Mouse (Mus musculus): ENCODE results near the gene St6galnac3.
"Not testable (repeated sequence)": the region's sequence is repeated elsewhere in the genome, so short reads cannot be mapped to it uniquely, and the experiment has no call there.

The St6galnac3 gene

GRCm38 (mm10) chr3:153414132-153414531 lies 310.8 kb downstream of the St6galnac3 start:
- no peak for DNase-seq (ENCODE audit: low spot score in 2 of 2)

- DNase-seq (ENCODE audit: low spot score in 2 of 2): no peak
Observed at GRCm38 (mm10) chr3:153409286-153409685, 315.7 kb downstream of the St6galnac3 start.

DNA sequence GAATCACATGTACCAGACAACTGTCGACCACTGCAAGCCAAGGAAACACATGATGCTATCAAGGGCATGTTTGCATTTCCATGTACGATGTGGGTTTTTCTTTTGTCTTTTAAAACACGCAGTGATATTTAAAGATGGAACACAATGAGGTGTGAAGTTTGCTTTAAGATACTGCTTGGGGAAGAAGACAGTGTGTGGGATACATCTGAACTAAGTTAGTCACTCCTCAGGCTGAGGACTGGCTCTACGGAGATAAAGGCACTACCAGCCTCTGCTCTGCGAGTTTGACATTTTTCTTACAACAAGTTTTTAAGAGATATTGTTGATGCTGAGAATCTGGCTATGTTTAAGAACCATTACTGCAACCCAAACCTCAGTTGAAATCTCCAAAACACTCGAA lies 316.6 kb downstream of the St6galnac3 start:
- DNase-seq (ENCODE audit: low spot score in 2 of 2): no peak

- no peak for DNase-seq (ENCODE audit: low spot score in 2 of 2)
Observed at GRCm38 (mm10) chr3:153407698-153408097, 317.3 kb downstream of the St6galnac3 start.

DNA sequence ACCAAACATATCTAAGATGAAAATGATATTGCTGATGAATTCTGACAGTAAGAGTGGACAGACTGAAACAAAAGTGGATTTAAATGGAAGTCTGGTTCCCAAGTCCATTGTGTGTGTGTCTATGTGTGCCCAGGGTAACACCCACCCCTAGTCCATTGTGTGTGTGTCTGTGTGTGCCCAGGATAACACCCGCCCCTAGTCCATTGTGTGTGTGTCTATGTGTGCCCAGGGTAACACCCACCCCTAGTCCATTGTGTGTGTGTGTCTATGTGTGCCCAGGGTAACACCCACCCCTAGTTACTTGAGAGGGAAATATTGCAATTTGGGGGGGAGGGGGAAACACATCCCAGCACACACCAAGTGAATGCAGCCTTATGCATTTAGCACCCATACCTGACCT lies 318.1 kb downstream of the St6galnac3 start:
- no peak for DNase-seq (ENCODE audit: low spot score in 2 of 2)

- DNase-seq (ENCODE audit: low spot score in 2 of 2): no peak
Observed at GRCm38 (mm10) chr3:153406220-153406619, 318.8 kb downstream of the St6galnac3 start.

DNA sequence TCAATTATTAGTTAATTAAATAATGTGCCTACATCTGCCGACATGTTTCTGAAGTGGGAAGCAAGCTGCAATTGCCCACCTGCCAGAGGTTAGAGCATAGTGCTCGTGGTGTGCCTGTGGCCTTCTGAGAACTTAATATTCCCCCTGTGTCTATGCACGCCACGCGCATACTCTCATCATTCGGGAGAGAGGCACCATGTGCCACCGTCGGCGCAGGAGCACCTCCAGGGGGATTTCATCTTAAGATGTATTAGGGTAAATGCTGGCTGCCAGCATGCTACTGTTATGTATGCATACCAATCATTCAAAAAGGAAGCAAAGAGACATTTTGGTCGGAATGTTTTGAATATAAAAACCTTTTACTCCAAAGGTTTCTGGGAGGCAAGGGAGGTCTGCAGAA lies 319.3 kb downstream of the St6galnac3 start:
- no peak for DNase-seq (ENCODE audit: low spot score in 2 of 2)

DNA sequence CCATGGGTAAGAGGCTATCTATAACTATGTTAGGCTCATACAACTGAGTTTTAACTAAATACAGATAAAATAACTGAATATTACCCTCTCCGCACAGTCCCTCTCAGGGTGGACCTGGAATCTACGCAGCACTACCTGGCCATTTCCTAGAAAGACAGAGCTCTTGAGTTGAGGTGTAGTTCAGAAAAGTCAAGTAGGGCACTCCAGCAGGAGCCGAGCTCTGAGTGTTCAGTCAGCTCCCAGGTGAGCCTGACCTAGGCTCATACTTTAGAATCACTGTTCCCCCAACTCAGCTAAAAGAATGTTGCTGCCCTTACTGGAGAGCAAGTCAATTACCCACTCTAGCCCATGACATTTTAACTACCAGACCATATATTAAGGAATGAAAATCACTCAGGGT lies 324.7 kb downstream of the St6galnac3 start:
- no peak for DNase-seq (ENCODE audit: low spot score in 2 of 2)

DNA sequence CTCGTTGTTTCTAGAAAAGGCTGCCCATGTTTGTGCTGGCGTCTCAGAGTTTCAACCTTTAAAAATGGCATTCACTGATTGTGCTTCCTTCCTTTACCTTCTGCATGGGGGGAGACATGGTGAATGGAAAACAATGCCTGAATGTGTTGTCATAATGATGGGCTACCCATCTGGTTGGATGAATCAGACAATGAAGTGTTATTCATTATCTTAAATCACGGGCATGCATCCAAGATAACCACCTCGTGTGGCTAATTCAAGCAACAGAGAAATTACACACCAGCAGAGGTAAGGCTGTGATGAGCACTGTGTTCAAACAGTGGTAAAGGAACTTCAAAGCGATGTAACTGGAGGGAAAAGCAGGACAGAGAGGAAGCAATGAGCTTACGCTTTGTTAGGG lies 325.4 kb downstream of the St6galnac3 start:
- DNase-seq (ENCODE audit: low spot score in 2 of 2): no peak

DNA sequence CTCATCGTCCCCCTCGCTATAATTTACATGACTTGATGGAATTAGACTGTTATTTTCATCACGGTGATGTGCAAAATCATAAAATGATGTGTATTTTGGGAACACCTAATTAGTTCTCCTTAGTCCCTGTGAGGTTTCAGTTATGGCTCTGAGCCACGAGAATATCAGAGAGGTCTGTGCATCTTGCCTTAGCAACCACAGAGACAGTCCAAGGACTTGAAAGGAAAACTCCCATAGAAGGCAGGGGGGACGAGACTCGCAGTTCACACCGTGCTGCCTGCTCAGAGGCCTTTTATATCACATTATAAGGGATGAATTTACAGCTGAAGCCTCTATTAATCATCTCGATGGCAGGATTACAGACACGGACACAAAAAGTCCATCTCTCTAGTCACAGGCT lies 327.2 kb downstream of the St6galnac3 start:
- no peak for DNase-seq (ENCODE audit: low spot score in 2 of 2)

GRCm38 (mm10) chr3:153396375-153397068 lies 328.5 kb downstream of the St6galnac3 start:
- DNase-seq (ENCODE audit: low spot score in 2 of 2): no peak

GRCm38 (mm10) chr3:153395351-153395750 lies 329.6 kb downstream of the St6galnac3 start:
- no peak for DNase-seq (ENCODE audit: low spot score in 2 of 2)

DNA sequence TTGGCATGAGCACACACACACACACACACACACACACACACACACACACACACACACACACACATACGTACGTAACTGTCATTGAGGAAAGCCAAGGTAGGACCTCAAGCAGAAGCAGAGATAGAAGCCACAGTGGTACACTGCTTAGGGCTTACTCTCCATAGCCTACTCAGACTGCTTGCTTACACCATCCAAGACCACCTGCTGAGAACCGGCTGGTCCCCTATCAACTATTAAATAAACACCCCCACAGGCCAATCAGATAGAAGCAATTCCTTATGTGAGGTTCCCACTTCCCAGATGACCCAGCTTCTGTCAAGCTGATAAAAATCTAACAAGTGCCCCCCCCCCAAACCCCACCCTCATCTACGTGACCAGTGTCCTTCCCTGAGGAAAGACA lies 330.2 kb downstream of the St6galnac3 start:
- DNase-seq (ENCODE audit: low spot score in 2 of 2): no peak

GRCm38 (mm10) chr3:153394224-153394623 lies 330.8 kb downstream of the St6galnac3 start:
- DNase-seq (ENCODE audit: low spot score in 2 of 2): no peak

GRCm38 (mm10) chr3:153391451-153391850 lies 333.5 kb downstream of the St6galnac3 start:
- not testable (repeated sequence) for DNase-seq (ENCODE audit: low spot score in 2 of 2)

- DNase-seq (ENCODE audit: low spot score in 2 of 2): not testable (repeated sequence)
Observed at GRCm38 (mm10) chr3:153384651-153385050, 340.3 kb downstream of the St6galnac3 start.

DNA sequence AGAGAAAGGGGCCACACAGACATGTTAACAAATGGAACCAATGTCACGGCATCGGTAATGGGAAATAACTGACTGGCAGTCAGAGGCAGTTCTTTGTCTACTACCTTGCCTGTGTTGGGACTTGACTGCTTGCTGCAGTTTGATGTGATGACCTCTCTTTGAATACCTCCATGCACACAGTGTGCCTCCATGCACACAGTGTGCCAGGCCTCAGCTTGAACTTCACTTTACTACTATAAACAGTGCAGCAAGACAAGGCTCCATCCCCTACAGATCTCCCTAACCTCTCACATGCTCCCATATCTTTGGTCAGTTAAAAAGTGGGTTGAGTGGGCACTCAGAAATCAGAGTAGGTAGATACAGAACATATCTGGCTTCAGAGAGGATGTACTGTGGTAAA lies 341.3 kb downstream of the St6galnac3 start:
- no peak for DNase-seq (ENCODE audit: low spot score in 2 of 2)

- DNase-seq (ENCODE audit: low spot score in 2 of 2): no peak
Observed at GRCm38 (mm10) chr3:153365057-153365755, 359.8 kb downstream of the St6galnac3 start.

DNA sequence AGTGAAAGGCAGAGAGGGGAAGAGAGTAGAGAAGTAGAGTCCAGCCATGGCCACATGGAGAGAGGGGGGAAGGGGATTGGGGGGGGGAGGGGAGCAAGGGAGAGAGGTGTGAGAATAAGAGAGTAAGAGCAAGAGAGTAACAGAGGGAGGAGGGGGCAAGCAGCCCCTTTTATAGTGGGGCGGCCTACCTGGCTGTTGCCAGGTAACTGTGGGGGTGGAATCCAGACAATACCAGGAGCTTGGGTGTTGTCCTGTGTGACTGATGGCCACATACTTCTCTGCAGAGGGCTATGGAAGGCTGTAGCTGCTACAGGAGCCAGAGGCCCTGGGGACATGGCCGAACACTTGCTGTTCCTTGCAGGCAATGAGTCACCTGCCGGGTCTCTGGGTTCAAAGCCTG lies 360.6 kb downstream of the St6galnac3 start:
- DNase-seq (ENCODE audit: low spot score in 2 of 2): no peak

GRCm38 (mm10) chr3:153359966-153360365 lies 365.0 kb downstream of the St6galnac3 start:
- DNase-seq (ENCODE audit: low spot score in 2 of 2): no peak

GRCm38 (mm10) chr3:153356071-153356470 lies 368.9 kb downstream of the St6galnac3 start:
- DNase-seq (ENCODE audit: low spot score in 2 of 2): no peak

- no peak for DNase-seq (ENCODE audit: low spot score in 2 of 2)
Observed at GRCm38 (mm10) chr3:153354988-153355297, 370.0 kb downstream of the St6galnac3 start.

GRCm38 (mm10) chr3:153354186-153354987 lies 370.6 kb downstream of the St6galnac3 start:
- no peak for DNase-seq (ENCODE audit: low spot score in 2 of 2)
